Mouse (Mus musculus): Measurements from ENCODE around the gene Mettl13.

Gene Mettl13

GRCm38 (mm10) chr1:162531584-162531983 lies 16.8 kb downstream of the Mettl13 start:
- no peak for DNase-seq

GRCm38 (mm10) chr1:162530666-162531065 lies 17.7 kb downstream of the Mettl13 start:
- no peak for DNase-seq

GRCm38 (mm10) chr1:162529651-162530050 lies 18.7 kb downstream of the Mettl13 start:
- peak; percentile 51 to 56 for DNase-seq

GRCm38 (mm10) chr1:162515116-162515515 lies 33.2 kb downstream of the Mettl13 start:
- DNase-seq = no peak

- no peak for DNase-seq
Measured at GRCm38 (mm10) chr1:162510013-162510356, 38.4 kb downstream of the Mettl13 start.

- DNase-seq = peak; percentile 4 to 6
Measured at GRCm38 (mm10) chr1:162509329-162510012, 38.9 kb downstream of the Mettl13 start.

GRCm38 (mm10) chr1:162508211-162509005 lies 39.9 kb downstream of the Mettl13 start:
- DNase-seq = no peak

GRCm38 (mm10) chr1:162506516-162506915 lies 41.8 kb downstream of the Mettl13 start:
- no peak for DNase-seq

GRCm38 (mm10) chr1:162505649-162506048 lies 42.7 kb downstream of the Mettl13 start:
- no peak for DNase-seq

All from cerebellum, postnatal 14 days (tissue).